Mouse (Mus musculus) ES-Bruce4 (cell line): Measurements from ENCODE around the gene Zfp422.

Source experiments
- CTCF ChIP-seq: IDR thresholded peaks from one replicate; pipeline ENCODE4 v1.8.1; 2011; ENCODE audit warnings: low read depth, low read length
- EP300 ChIP-seq: IDR thresholded peaks from 2 replicates; pipeline ENCODE4 v1.6.1; 2011; ENCODE audit warnings: low read depth, low read length; ENCODE audit not compliant: insufficient read depth
- POLR2A ChIP-seq: IDR thresholded peaks from one replicate; pipeline ENCODE4 v1.8.1; 2011; ENCODE audit warnings: low read length; ENCODE audit not compliant: insufficient read depth

- no peak for TF ChIP-seq CTCF
- TF ChIP-seq POLR2A: no peak
- TF ChIP-seq EP300: no peak
Observed at GRCm38 (mm10) chr6:116635251-116636180, 6.7 kb upstream of the Zfp422 start.
